Mouse (Mus musculus) heart, adult 8-10 months (tissue): Measurements from ENCODE around the gene Med23. TPM values are rescaled to one million over a fixed set of nuclear protein-coding genes. Genes with fewer than 3 reads are reported as not detected.
A peak's percentile ranks its signal among the peaks of the same experiment; 100 is the strongest.

ENCODE experiments used
- DNase-seq: peaks from one replicate; pipeline ENCODE4 v3.0.0; 2022; ENCODE audit warnings: low spot score
- total RNA-seq, 4 experiments: library from RNA; stranded (reverse); gene quantifications; 2 replicates each; pipeline ENCODE4 v1.2.4; 2022

The Med23 gene
- total RNA-seq: 10 to 100 TPM; 10.1 to 13.7 (median 12.7) TPM

DNA sequence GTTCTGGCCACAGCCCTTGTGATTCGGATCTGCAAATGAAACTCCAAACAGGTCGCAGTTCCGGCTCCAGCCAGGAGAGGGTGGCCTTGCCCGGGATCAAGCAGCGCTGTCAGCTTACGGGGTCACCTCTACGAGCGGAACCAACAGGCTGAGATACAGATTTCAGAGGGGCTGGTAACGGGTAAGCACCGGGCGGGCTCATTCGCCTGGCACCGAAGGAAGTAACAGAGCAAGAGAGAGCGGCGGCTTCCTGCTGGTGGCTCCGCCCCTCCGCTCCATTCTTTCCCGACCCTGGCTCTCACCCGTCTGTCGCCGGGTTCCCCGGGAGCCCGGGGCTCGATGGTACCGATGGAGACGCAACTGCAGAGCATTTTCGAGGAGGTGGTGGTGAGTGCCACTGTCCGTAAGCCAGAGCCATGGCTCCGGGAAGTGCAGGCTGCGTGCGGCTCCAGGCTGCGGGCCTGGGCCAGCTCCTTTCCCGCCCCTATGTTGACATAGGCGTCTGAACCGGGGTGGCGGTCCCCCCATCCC lies at the start of gene Med23:
Gene Med23, plus strand, starts transcription at position 227 of the 531 bp plus-strand sequence.
- DNase-seq: peak; percentile 99

DNA sequence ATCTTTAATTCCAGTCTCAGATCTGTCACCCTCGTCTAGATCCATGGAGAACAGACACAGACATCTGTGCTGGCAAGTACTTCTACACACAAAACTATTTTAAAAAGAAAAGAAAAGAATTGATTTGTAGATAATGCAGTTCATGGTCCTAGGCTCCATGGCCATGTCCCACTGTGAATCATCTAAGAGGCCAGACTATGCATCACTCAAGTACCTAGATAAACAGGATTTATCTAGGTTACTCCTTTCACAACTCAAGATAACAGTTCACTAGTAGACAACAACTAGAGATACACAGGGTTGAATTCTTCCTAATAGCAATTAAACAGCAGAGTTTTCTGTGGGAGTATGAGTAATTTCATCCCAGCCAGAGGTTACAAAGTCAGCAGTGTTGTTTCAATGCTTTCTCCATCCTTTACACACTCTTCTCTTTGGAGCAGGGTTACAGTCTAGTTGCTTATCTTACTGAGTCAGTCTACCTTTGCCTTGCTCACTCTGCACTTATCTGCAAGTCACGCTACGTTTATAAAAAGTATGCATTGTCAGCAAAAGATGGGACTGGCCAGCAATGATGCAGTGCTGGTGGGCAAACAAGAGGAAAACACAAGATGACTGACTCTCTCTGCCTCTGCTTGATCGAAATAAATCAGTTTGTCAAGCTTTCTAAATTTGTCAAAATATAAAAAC lies 47.7 kb upstream of the Med23 start:
- no peak for DNase-seq

DNA sequence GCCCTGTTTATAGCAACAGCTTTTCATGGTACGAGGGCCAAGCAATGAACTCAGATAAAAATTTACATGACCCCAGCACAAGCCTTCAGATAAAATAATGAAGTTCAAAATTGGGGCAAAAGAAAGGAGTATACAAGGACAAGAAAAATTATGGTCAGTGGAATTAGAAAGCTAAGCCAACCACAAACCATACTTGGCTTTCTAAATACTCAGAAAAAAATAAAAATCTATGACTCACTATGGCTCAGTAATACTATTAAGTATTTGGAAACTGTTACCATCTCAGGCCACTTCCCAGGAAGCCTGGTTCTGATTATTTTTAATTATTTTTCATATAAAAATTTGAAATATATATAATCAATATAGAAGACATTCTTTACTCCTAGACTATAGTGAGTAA lies 46.9 kb upstream of the Med23 start:
- no peak for DNase-seq

DNA sequence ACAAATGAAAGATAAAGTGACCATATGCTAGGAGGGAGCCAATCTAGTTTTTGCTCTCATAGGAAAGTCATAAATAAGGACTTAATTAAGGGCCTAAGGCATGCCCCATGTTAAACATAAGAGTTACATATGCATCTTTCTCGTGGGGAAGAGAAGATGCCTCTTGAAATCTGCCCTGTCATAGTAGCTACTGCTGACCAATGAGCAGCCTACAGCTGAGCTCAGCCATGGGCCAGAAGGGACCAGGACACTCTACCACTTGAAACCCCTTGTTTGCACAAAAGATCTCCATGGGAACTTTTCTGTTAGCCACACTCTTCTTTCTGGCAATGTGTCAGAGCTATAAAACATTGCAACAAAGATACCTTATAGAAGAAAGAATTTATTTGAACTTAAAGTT lies 46.5 kb upstream of the Med23 start:
- no peak for DNase-seq

DNA sequence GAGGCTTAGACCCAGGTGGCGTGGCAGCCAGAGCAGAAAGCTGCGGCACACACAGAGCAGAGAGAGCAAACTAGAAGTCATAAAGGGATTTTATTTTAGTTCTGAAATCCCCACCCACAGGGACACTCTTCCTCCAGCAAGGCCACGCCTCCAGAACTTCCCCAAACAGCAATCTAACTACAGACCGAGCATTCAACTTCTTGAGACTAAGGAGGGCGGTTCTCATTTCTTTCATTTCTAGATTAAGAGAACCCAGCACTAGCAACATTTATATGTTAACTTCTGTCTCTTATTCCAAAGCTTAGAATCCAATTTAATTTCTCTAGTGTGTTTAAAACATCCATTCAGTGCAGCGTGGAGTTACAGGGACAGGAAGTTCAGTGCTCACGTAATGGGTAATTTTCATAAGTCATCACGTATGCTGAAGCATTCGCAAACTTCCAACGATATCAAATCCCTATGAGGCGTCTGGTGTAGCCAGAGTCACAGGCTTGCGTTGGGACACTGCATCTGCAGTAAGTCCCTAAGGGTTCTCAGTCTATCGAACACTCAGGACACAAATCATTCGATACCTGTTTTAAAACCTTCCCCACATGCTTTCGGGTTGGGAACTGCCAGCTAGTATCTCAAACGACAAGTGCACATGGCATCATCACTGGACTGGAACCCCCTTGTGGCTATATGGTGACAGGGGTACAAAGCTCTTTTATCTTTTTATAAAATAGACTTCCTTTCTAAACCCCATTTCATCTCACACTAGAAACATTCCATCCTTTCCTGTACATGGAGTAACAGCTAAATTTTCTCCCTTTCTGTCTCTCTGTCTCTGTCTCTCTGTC lies 45.9 kb upstream of the Med23 start:
- DNase-seq: peak; percentile 52

DNA sequence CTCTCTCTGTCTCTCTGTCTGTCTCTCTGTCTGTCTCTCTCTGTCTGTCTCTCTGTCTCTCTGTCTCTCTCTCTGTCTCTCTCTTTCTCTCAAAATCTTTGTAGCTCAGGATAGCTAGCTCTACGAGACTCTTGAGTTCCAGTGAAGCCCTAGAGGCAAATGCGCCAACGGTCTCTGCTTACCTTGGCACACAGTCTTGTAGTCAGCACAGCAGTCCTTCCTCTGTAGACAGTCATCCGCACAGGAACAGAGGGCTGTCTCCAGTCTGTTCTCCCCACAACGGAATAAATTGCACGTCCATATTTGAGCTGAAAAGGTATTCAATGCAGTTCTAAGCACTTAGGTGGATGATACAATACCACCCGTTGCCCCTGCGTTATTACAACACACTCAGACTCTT lies 45.2 kb upstream of the Med23 start:
- DNase-seq: no peak

DNA sequence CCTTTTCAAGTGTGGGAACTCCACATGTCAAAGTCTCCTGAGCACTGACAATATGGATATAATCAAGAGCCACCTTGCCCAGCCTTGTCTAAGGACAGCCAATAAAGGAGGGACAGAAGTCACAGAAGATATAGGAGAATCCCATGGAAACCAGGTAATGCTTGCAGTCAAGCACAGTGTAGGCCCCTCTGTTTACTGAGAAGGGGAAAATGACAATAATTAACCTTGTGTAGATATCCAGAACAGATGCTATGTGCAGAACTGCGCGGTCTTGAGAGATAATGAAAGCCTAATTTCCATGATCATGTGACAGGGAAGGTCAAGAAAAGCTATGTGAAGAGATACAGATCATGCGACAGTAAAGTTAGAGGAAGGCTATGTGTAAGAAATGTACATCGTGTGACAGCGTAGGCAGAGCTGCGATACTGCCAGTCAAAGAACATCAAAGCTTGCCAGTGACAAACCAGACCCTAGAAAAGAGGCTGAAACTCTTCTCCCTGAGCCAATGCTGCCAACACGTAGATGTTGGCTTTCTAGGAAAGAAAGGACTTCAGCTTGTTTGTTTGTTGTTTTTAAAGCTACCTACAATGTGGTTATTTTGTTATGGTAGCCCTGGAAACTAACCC lies 44.2 kb upstream of the Med23 start:
- no peak for DNase-seq

DNA sequence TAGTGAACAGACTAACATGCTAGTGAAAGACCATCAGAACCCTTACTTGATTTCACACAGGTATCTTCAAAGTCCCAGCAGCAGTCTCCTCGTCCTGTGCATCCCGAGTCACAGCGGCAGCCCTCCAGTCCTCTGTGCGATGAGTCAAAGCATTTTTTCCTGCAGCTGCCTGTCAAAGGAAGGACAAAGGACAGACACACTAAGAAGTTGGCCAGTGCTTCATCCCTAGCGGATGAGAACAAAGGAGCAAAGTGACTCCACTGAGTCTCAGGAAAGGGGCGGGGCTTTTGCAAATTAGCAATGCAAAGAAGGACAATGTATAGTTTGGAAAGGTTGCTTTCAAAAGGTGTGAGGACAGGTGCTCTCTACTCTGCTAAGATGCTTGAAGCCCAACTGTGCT lies 43.7 kb upstream of the Med23 start:
- DNase-seq: no peak

DNA sequence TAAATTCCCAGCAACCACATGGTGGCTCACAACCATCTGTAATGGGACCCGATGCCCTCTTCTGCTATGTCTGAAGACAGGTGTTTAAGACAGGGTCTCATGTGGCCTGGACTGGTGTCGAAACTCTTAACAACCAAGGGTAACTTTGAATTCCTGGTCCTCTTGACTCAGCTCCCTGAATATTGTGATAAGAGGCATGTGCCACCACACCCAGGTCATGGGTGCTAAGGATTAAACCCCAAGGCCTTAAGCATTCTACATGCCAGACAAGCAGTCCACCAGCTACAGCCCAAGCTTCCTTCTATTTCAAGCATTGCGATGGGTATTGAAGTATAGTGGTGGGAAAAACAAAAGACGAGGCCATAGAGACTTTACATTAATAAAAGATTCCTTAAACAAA lies 41.6 kb upstream of the Med23 start:
- no peak for DNase-seq

DNA sequence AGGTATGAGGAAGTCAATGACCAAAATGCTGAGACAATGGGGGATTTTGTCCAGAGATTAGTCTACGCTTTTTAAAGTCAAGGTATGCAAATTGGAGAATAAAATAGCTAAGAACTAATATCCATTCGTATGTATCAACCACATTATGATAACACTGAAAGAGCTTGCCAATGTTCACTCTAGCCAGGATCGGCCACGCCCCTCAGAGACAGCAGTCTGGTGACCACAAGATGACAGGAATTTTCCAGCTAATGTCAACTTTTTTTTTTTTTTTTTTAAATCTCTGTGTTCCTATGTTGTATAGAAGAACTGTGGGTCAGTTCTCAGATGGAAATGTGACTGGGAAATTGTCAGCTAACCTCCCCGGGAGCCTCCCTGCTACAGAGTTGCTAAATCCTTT lies 39.3 kb upstream of the Med23 start:
- DNase-seq: no peak

DNA sequence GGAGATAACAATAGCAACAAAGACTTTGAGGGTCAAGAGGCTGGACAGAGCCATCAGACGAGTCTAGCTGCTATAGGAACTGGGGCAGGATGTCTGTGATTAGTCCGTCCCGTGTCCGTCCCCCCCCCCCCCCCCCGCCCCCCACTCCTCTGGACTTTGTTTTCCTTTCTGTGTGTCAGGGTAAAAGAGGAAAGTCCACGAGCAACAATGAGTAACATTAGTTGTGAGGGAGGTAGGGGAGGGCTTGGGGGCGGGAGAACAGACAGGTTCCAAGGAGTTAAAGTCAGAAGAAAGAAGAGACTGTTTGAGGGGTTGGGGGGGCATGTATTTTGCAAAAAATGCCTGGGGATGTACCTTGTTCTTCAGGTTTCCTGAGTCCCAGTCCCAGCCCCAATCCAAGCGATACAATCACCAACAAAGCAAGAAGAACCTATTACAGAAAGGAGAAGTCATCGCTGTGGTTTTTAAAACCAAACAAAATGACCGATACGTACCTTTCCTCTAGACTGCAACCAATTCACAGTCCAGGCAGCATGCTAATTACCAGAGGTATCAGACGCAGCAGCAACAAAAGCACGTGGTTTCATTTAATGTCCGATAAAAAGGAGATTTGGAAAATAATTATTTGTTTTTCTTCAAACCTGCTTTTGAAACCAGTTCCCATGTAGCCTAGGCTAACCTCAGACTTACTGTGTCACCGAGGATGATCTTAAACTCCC lies 38.2 kb upstream of the Med23 start:
- no peak for DNase-seq

DNA sequence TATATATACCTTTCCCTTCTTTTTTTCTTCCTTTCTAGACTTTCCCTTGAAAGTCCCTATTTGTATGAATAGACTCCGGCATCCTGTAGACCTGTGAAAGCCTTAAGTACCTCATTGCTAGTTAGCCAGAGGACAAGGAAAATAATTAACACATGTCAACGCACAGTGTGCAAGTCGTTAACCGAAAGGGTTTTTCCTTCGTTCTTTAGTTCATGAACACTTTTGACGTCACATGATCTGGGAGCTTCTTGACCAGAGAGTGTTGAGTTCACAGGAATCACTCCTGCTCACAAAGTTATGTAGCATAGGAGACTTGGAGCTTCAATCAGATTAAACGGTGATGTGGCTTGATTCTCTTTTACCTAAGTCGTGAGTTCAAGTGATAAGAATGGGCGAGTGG lies 37.5 kb upstream of the Med23 start:
- DNase-seq: no peak

DNA sequence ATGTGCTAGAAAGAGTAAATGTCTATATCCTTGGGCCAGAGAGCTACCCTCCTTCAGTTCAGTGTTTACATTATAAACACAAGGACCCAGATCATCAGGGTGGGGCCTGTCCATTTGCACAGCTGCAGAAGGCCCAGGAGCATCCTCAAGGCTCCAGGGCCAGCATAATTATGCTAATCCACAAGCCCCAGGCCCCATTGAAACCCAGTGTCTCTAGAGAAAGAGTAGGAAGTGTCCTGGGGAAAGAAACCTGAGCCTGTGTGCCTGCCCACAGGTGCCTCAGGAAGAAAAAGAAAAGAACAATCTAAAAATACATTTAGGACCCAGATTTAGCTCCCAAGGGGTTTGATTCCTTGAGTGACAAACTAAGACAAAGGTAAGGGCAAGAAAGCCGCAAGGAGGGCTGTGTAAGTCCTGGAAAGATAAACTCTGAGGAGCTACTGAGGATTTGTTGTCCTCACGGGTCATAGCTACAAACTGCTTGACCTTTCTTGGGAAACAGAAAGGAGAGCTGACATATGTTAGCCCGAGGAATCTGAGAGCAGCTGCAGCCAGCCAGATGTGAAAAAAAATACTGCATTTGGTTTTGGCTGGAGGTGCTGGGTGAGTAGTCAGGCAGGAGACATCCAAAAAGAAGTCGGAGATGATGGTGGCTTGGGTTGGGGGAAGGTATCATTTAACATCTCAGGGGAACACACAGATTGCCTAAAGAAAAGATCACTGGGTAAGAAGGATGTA lies 35.0 kb upstream of the Med23 start:
- DNase-seq: no peak

DNA sequence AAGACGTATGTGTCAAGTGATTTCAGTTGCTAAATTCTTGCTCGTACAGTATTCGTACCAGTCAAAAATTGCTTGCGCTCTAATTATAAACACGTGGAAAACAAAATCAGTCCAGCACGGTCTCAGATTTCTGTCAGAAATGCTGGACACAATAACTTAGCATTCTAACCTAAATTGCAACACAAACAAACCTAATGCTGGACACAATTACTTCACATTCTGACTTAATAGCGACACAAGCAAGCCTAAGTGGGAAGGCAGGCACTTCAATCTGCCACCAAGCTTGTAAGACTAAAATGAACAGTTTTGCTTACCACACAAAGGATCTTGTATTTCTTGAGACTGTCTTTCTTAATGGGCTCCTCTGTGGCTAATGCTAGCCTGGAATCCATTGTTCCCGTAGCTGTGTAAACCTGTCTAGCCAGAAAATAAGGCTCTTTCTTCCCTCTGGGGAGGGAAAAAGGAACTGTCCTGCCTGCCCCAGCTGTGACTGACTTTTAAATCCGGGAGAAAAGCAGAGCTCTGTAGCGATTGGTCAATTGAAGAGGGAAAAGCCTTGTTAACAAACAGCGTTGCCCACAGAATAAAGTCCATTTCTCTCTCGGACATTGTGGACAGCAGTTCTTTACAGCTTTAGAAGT lies 34.0 kb upstream of the Med23 start:
- peak; percentile 20 for DNase-seq

DNA sequence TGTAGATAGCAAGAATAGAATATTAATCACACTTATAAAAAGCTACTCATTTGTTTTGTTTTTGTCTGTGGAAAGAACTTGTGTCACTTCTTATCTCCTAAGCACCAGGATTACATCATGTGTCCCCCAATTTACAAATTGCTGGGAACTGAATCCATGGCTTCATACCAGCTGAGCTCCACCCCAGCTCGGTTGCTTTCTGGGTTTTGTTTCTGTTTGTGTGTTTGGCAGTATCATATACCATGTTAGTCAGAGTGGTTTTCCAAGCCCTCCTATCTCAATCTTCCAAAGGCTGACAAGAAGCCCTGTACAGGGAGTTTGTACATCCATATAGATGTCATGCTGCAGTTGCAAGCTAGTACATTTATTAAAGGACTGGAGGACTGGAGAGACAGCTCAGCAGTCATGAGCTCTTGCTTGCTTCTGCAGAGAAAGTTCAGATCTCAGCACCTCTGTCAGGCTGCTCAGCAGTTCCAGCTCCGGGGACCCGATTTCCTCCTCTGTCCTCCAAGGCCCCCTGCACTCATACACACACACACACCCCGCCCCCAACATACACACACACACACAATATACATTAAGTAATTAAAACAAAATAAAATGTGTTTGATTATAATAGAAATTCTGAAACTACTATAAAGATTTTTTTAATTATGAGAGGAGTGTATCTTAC lies 33.3 kb upstream of the Med23 start:
- peak; percentile 16 for DNase-seq

DNA sequence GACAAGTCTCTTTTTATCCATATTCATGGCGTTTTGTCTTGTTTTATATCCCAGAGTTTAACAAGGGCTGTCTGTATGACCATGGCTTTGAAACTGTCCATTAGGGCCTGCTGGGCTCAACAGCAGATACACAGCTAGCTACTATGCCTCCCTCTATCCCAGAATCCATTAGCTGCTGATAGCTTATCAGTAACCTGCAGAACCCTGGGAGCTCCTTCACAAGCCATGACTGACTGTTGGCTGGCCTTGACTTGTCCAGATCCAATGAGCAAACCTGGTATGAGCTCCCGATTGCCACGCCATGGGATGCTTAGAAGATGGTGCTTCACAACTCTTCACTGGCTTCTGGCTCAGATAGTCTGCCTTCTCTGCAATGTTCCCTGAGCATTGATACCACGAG lies 29.0 kb upstream of the Med23 start:
- DNase-seq: no peak

DNA sequence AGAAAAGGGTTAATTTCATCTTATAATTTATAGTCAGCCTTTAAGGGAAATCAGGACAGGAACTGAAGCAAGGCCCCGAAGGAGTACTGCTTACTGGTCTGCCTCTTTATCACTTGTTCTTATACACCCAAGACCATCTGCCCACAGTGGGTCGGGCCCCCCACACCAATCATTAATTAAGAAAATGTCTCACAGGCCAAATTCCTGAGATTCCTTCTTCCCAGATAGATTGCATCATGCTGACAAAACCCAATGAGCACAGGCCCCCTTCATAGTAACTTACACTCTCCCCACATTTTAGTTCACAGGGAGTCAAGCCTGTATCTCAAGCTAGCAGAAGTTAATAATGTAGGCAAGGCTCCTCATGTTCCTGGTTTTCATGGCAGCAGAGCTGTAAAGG lies 27.8 kb upstream of the Med23 start:
- no peak for DNase-seq

DNA sequence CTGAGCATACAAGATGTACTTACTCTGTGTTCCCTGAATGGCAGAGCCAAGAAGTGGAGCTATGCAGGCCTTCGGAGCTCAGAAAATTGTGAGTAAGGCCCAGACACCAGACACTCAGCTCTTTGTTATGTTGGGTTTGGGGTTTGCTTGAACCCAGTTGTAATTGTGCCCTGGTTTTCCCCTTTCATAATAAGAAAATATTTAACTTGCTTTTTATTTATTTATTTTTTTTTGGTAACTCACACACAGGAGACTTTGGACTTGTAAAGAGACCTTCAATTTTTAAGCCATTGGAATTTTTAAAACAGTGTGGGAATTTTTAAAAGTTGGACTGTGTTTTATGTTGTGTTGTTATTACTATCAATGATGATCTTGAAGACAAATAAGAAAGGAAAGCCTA lies 27.1 kb upstream of the Med23 start, which contains the start of gene Enpp3:
Gene Enpp3, minus strand, starts transcription at position 148 of the 400 bp plus-strand sequence.
- no peak for DNase-seq

DNA sequence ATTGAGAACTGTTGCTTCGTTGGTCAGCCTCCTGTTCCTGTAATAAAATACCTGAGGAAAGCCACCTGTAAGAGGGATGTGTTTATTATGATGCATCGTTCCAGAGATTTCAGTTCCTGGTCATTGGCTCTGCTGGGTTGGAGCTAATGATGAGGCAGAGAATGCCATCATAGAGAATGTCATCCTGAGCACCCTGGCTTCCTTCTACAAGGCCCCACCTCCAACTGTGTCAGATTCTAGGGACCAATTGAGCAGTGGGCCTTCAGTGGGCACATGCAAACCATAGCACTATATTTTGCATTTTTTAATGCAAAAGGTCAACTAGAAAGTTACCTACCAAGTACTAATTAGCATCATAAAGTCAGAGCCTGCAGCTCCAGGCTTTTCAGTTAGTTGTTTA lies 6.6 kb upstream of the Med23 start:
- no peak for DNase-seq

DNA sequence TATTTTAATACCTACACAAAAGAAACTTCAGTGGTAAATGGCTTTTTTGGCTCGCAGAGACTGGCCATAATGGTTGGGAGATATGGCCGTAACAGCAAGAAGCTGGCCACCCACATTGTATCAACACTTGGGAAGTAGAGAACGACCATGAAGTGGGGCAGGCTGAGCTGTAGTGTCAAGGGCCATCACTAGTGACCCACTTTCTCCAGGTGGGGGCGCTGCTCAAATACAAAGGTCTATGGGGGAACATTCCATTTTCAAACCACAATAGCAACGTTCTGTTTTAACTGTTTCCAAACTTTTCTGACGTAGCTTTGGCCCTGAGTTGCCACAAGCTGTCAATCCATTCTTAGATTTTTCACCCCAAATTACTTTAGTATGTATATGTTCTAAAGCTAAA lies 5.4 kb upstream of the Med23 start:
- no peak for DNase-seq
